Mouse (Mus musculus): Measurements from ENCODE around the gene Vars. TPM values are rescaled to one million over a fixed set of nuclear protein-coding genes. Genes with fewer than 3 reads are reported as not detected.
A peak's percentile ranks its signal among the peaks of the same experiment; 100 is the strongest.
"Not testable (repeated sequence)": the region's sequence is repeated elsewhere in the genome, so short reads cannot be mapped to it uniquely, and the experiment has no call there.

The Vars gene
- polyA plus RNA-seq, 1 experiment from 2014 or later = 112 TPM

GRCm38 (mm10) chr17:34959130-34959778, 41.5 kb upstream of the Vars start, which contains the start of gene Hspa1b:
Hspa1b (minus strand) TSS chr17:34959238.
- H3K4me2 ChIP-seq = peak within 1 kb of the TSS; percentile 65

DNA sequence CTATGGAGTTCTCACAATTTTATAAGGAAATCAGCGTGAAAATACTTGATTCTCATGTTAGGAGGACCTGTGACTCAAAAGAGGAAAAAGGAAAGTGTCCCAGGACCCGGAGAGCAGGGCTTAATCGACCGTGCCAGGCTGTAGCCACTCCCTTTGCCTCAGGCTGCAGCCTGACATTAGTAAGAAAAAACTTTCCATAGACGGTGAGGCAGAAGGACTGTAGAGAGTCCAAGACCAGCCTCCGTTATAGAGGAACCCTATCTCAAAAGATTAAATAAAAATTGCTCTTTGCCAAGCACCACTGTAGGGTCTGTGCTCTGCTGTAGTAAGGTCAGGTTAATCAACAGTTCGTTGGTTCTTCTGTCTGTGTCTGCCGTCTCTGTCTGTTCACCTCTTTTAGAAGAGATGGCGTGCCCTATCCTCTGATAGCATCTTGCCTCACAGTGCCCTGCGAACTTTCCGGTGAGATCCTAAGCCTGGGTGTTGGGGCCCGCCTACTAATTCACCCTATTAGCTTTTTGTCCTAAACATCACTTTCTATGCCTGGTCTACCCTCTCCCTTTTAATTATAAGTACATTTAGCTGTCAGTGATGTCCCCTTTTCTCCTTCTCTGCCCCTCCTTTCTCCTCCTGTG, 40.8 kb upstream of the Vars start:
- H3K36me3 ChIP-seq = no peaks in the 10 kb centered on the region
- 9% methylated on average over 12 of the region's 12 CpGs for WGBS
- ATAC-seq (ENCODE audit: insufficient number of reproducible peaks, insufficient read depth, low FRiP score, low TSS enrichment, low read depth) = no peak

More at GRCm38 (mm10) chr17:34959130-34959778, 41.5 kb upstream of the Vars start, which contains the start of gene Hspa1b:
- peak within 1 kb of the TSS; percentile 97 for H3K27ac ChIP-seq
- not testable (repeated sequence) for H3K9me3 ChIP-seq, H3K36me3 ChIP-seq
- peak within 1 kb of the TSS; percentile 56 for H3K4me3 ChIP-seq
- ATAC-seq (ENCODE audit: insufficient number of reproducible peaks, insufficient read depth, low FRiP score, low TSS enrichment, low read depth) = peak; percentile 88
- H3K27me3 ChIP-seq = peaks cover 11% of the 10 kb centered on the region
- H3K4me1 ChIP-seq = peaks cover 12% of the 10 kb centered on the region
- peak within 1 kb of the TSS; percentile 70 for H3K9ac ChIP-seq
- WGBS = under 1% methylated on average over 26 of the region's 32 CpGs

DNA sequence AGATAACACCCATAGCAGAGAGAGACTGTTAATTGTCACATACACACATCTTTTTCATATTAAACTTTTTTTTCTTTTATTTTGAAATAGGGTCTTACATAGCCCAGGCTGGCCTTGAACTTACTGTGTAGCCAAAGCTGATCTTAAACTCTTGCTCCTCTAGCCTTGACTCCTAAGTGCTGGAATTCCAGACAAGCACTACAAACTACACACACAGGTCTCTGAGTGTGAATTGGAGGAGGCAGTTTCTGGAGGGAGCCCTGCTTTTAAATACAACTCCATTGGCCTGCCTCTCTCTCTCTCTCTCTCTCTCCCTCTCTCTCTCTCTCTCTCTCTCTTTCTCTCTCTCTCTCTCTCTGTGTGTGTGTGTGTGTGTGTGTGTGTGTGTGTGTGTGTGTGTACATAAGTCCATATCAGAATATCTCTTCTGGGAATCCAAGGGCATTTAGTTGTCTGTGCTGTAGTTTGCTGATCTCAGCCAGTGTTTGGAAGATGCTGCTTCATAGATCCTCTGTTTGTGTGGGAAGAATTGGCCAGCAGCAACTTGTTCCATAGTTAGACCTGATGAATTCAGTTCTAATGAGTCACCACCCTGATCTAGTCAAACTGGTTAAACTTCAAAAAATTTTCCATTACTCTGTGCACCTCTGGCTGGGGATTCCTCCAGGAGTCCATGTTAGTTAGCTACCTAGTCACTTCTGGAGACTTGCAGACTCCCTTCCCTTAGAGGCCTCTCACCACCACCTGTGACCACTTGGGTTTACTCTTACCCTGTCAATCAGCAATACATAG, 39.9 kb upstream of the Vars start:
- peaks cover 9% of the 10 kb centered on the region; the same call in 1 of the 2 replicates for H3K27me3 ChIP-seq
- no peaks in the 10 kb centered on the region for H3K9me3 ChIP-seq
- H3K9ac ChIP-seq = no peak overlapping the region
- H3K36me3 ChIP-seq = no peaks in the 10 kb centered on the region
- ATAC-seq (ENCODE audit: insufficient number of reproducible peaks, insufficient read depth, low FRiP score, low TSS enrichment, low read depth) = no peak
- H3K4me2 ChIP-seq = no peak overlapping the region
- H3K4me1 ChIP-seq = peaks cover 20% of the 10 kb centered on the region
- no peak overlapping the region for H3K4me3 ChIP-seq
- peak overlapping the region; percentile 97; the same call in 1 of the 2 replicates for H3K27ac ChIP-seq

More for the DNA sequence above, 40.8 kb upstream of the Vars start:
- Histone ChIP-seq H3K4me1 (peaks cover 14% of the 10 kb centered on the region), H3K9me3 (no peaks in the 10 kb centered on the region), H3K27ac (peak overlapping the region; percentile 97), H3K9ac (peak overlapping the region; percentile 70), H3K27me3 (peaks cover 11% of the 10 kb centered on the region), H3K4me3 (peak overlapping the region; percentile 56), H3K4me2 (peak overlapping the region; percentile 65)

DNA sequence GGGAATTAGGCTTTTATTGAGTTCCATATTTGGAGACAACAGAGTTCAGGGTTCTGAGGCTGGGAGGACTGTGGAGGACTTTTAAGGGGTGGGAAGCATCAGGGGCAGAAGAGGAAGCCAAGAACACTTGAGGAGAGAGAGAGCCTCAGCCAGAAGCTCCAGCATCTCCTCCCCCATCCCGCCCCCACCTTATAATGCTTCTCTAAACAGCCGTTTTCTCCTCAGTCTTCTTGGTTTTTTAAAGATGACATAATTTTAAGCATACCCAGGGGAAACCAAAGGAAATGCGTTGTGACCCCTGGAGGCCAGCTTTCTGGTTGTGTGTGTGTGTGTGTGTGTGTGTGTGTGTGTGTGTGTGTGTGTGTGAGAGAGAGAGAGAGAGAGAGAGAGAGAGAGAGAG, 38.7 kb upstream of the Vars start:
- Histone ChIP-seq H3K36me3 (no peaks in the 10 kb centered on the region), H3K27ac (no peak overlapping the region), H3K27me3 (peaks cover 4% of the 10 kb centered on the region; the same call in 1 of the 2 replicates), H3K9me3 (no peaks in the 10 kb centered on the region), H3K9ac (no peak overlapping the region), H3K4me3 (no peak overlapping the region), H3K4me2 (no peak overlapping the region), H3K4me1 (peaks cover 20% of the 10 kb centered on the region)
- 18% methylated on average over 3 of the region's 3 CpGs for WGBS
- ATAC-seq (ENCODE audit: insufficient number of reproducible peaks, insufficient read depth, low FRiP score, low TSS enrichment, low read depth) = no peak

GRCm38 (mm10) chr17:34962841-34963240, 37.9 kb upstream of the Vars start:
- Histone ChIP-seq H3K9me3 (no peaks in the 10 kb centered on the region), H3K4me2 (no peak overlapping the region), H3K27me3 (peaks cover 6% of the 10 kb centered on the region), H3K36me3 (no peaks in the 10 kb centered on the region), H3K4me3 (no peak overlapping the region), H3K9ac (no peak overlapping the region), H3K4me1 (peaks cover 20% of the 10 kb centered on the region), H3K27ac (no peak overlapping the region)
- no peak for ATAC-seq (ENCODE audit: insufficient number of reproducible peaks, insufficient read depth, low FRiP score, low TSS enrichment, low read depth)
- 57% methylated on average over 1 of the region's 1 CpGs for WGBS

DNA sequence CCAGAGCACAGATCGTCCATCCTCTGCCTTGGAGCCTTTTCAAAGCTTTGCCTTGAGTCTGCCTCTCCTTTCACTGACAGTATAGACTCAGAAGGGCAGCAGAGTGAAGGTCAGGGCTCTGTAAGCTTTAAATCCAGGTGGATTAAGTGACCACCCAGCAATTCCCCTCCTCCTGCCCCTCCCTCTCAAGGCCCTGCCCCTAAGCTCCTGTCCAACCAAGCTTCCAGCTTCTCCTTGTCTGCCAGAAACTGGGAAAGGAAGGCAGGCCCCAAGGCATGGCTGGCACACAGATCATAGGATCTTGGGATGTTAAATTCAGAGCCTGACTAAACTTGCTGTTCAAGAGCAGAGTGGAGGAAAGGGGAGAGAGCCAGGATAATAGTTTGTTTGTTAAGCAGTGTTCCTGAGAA, 36.1 kb upstream of the Vars start:
- Histone ChIP-seq H3K9ac (no peak overlapping the region), H3K9me3 (no peaks in the 10 kb centered on the region), H3K36me3 (no peaks in the 10 kb centered on the region), H3K27ac (peak overlapping the region; percentile 39; the same call in 1 of the 2 replicates), H3K27me3 (peaks cover 24% of the 10 kb centered on the region), H3K4me1 (peaks cover 20% of the 10 kb centered on the region), H3K4me3 (no peak overlapping the region), H3K4me2 (no peak overlapping the region)
- WGBS = 18% methylated on average over 1 of the region's 1 CpGs
- no peak for ATAC-seq (ENCODE audit: insufficient number of reproducible peaks, insufficient read depth, low FRiP score, low TSS enrichment, low read depth)

- no peak for ATAC-seq (ENCODE audit: insufficient number of reproducible peaks, insufficient read depth, low FRiP score, low TSS enrichment, low read depth)
- WGBS = 66% methylated on average over 5 of the region's 5 CpGs
- H3K4me2 ChIP-seq = no peak overlapping the region
- H3K9ac ChIP-seq = no peak overlapping the region
- peaks cover 13% of the 10 kb centered on the region for H3K4me1 ChIP-seq
- no peak overlapping the region for H3K27ac ChIP-seq
- H3K9me3 ChIP-seq = no peaks in the 10 kb centered on the region
- peaks cover 28% of the 10 kb centered on the region for H3K27me3 ChIP-seq
- H3K36me3 ChIP-seq = no peaks in the 10 kb centered on the region
- H3K4me3 ChIP-seq = no peak overlapping the region
Observed at GRCm38 (mm10) chr17:34965627-34966026, 35.2 kb upstream of the Vars start.

DNA sequence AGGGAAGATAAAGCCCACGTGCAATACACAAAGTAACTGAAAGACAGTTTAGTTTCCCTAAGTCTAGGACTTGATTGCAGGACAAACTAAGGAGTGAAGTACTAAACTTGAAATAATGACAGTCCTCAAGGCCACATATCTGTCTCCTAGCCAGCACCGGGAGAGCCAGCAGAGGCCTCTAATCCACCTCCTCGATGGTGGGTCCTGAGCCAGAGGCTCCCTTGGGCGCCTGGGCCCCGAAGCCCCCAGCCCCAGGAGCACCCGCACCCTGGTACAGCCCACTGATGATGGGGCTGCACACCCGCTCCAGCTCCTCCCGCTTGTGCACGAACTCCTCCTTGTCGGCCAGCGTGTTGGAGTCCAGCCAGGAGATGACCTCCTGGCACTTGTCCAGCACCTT, 31.0 kb upstream of the Vars start, which contains the start of gene Gm20481:
TSS of gene Gm20481 (plus strand) at position 91 of the 400 bp plus-strand sequence.
- H3K4me2 ChIP-seq; H3K9ac ChIP-seq; H3K36me3 ChIP-seq; H3K4me3 ChIP-seq; ATAC-seq (ENCODE audit: insufficient number of reproducible peaks, insufficient read depth, low FRiP score, low TSS enrichment, low read depth); H3K9me3 ChIP-seq; H3K27ac ChIP-seq: not testable (repeated sequence)
- 70% methylated on average over 6 of the region's 11 CpGs for WGBS
- peaks cover 13% of the 10 kb centered on the region; the same call in 1 of the 2 replicates for H3K4me1 ChIP-seq
- peaks cover 28% of the 10 kb centered on the region for H3K27me3 ChIP-seq

- not testable (repeated sequence) for H3K9me3 ChIP-seq; H3K27ac ChIP-seq; ATAC-seq (ENCODE audit: insufficient number of reproducible peaks, insufficient read depth, low FRiP score, low TSS enrichment, low read depth); H3K36me3 ChIP-seq; H3K4me1 ChIP-seq; H3K4me3 ChIP-seq; H3K9ac ChIP-seq; H3K4me2 ChIP-seq
- H3K27me3 ChIP-seq = peaks cover 28% of the 10 kb centered on the region
- 43% methylated on average over 25 of the region's 37 CpGs for WGBS
Observed at GRCm38 (mm10) chr17:34970850-34971249, 29.9 kb upstream of the Vars start.

- H3K27ac ChIP-seq, H3K4me1 ChIP-seq, H3K9me3 ChIP-seq, H3K9ac ChIP-seq, H3K36me3 ChIP-seq: not testable (repeated sequence)
- peak overlapping the region; percentile 45 for H3K4me3 ChIP-seq
- 2% methylated on average over 28 of the region's 43 CpGs for WGBS
- H3K27me3 ChIP-seq = peaks cover 28% of the 10 kb centered on the region
- peak overlapping the region; percentile 80 for H3K4me2 ChIP-seq
- peak; percentile 44 for ATAC-seq (ENCODE audit: insufficient number of reproducible peaks, insufficient read depth, low FRiP score, low TSS enrichment, low read depth)
Observed at GRCm38 (mm10) chr17:34971694-34972068, 29.1 kb upstream of the Vars start.

DNA sequence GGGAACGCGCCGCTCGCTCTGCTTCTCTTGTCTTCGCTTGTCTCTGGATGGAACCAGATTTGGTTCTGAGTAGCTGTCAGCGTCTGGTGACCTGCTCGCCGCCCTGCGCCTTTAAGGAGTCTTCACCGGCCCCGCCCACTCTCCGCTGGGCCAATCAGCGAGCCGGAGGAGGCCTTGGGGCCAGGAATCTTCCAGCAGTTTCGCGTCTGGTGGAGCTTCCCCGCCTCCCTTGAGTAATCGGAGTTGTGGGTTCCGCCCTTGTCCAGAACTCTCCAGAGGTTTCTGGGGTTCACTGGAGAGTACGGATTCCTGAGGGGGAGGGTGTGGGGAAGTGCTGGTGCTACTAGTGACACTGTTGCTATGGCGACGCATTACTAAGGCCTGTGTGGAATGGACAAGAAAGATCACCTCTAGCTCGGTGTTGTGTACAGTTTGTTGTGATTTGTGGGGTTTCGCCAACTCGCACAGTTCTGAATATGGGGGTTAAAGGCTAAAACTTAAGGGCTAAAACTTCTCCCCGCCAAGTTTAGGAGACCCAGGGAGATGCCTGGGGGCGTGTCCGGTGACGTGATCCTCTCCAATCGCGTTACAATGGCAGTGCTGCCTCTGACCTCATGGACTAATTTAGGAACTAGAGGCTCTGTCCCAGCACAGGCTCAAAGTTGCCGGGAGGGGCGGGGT, 28.6 kb upstream of the Vars start, which contains the start of the genes Hspa1a and Hspa1l:
TSS of gene Hspa1a (minus strand) at position 88 of the 681 bp plus-strand sequence.
TSS of gene Hspa1l (plus strand) at position 635 of the 681 bp plus-strand sequence.
- H3K9ac ChIP-seq = peak within 1 kb of the TSS; percentile 57
- H3K27ac ChIP-seq = peak within 1 kb of the TSS; percentile 55
- ATAC-seq (ENCODE audit: insufficient number of reproducible peaks, insufficient read depth, low FRiP score, low TSS enrichment, low read depth) = peak; percentile 93
- not testable (repeated sequence) for H3K36me3 ChIP-seq, H3K4me1 ChIP-seq, H3K9me3 ChIP-seq
- H3K4me3 ChIP-seq = peak within 1 kb of the TSS; percentile 45
- peak within 1 kb of the TSS; percentile 80 for H3K4me2 ChIP-seq
- WGBS = under 1% methylated on average over 31 of the region's 33 CpGs
- peaks cover 28% of the 10 kb centered on the region for H3K27me3 ChIP-seq
